Mouse (Mus musculus) layer of hippocampus, adult 18-20 months (tissue): ENCODE measurements around the gene Lrrc7. TPM values are rescaled to one million over a fixed set of nuclear protein-coding genes. Genes with fewer than 3 reads are reported as not detected.

ENCODE experiments used
- DNase-seq, 2 experiments: peaks; one replicate each; pipeline ENCODE4 v3.0.0; 2022; ENCODE audit warnings: low spot score in 2 of 2
- total RNA-seq, 2 experiments: library from RNA; stranded (reverse); gene quantifications; 2 replicates each; pipeline ENCODE4 v1.2.3; 2021

The Lrrc7 gene
- total RNA-seq, 2 experiments from 2014 or later = 102 to 112 TPM

DNA sequence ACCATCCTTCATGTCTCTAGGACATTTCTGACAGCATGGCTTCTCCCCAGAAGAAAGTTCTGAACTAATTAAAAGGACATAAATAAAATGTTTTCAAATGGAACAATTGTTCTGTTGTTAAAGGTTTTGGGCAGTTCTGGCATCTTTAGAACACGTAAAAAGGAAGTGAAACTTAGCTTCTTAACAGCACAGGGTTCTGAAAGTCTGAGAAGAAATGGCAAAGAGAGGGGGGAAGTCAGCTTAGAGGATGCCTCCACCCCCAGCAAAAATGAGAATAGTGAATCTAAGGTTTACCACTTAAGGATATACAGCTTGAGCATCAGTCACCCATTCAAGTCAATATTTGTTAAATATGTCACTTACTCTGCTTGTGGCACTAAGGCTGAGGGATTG is 484.6 kb downstream of the Lrrc7 start:
- DNase-seq = no peak

- DNase-seq = no peak
Observed at GRCm38 (mm10) chr3:158076685-158077379, 485.2 kb downstream of the Lrrc7 start.

DNA sequence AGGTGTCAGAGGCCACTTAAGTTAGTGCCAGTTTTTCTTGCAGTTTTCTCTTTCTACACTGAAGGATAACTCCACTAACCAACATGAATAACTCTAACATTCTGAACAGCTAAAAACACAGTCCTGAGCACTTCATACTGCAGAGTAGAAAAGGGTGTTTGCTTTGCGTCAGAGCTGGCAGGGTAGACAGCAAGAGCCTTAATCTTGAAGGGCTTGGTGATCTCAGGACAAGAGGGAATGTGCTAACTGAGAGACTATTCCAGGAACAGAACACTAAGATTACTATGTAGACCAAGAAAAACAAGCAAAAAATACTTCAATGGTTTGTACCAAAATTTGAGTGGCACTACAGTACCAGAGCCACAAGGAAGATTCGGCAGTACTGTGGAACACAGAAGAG is 487.0 kb downstream of the Lrrc7 start:
- DNase-seq = no peak

GRCm38 (mm10) chr3:158068613-158069263 is 493.3 kb downstream of the Lrrc7 start:
- DNase-seq = no peak

GRCm38 (mm10) chr3:158067916-158068315 is 494.1 kb downstream of the Lrrc7 start:
- no peak for DNase-seq

- no peak for DNase-seq
Observed at GRCm38 (mm10) chr3:158065256-158065655, 496.8 kb downstream of the Lrrc7 start.

GRCm38 (mm10) chr3:158061811-158062523 is 500.1 kb downstream of the Lrrc7 start:
- DNase-seq = no peak

DNA sequence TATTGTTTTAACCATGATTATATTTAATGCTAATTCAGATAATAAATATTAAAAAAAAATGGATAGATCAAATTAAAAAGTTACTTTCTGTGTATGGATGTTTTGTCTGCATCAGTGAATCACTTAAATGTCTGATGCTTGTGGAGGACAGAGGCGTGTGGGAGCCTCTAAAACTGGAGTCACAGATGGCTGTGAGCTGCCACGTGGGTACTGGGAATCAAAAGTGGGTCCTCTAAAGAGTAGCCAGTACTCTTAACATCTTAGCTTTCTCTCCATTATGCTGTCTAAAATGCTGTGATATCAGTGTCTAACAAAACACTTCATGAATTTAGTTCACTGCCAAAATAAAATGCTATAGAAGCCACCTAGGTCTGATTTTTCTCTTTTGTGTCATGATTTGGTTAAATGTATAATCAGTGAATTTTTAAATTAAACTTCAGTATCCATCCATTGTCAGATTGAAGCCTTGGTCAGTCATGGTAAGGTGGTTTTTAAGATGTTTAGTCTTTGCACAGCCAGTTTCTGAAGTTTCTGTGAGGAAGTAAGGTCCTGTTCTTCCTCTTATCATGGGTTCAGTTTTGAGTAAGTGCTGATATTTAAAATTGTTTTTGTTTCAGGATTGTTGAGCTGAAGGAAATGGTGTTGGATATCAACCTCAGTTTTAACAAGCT is 501.3 kb downstream of the Lrrc7 start:
- DNase-seq = no peak

GRCm38 (mm10) chr3:158049508-158049907 is 512.5 kb downstream of the Lrrc7 start:
- no peak for DNase-seq

- no peak for DNase-seq
Observed at GRCm38 (mm10) chr3:158040755-158041154, 521.3 kb downstream of the Lrrc7 start.

DNA sequence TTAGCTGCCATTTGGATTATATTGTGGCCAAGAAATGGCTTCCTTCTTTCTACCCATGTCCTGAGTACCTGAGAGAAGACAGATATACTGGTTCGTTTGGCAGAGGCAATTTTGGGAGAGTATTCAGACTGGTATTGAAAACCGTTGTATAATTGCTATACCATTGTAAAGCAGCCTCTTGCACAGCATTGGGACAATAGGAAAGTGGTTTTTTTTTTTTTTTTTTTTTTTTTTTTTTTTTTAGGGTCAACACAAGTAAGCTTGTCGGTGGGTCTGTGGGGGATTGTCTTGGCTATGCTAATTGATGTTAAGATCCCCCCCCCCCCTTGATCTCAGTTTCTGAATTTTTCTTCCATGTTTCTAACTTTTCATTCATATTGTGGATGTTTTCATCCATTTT is 523.9 kb downstream of the Lrrc7 start:
- no peak for DNase-seq

GRCm38 (mm10) chr3:158036329-158036988 is 525.6 kb downstream of the Lrrc7 start, which contains the start of the genes Srsf11 and Lrrc40:
TSS of gene Srsf11 (minus strand) at chr3:158036639.
TSS of gene Lrrc40 (plus strand) at chr3:158036662.
- peak; percentile 92 to 97 for DNase-seq

DNA sequence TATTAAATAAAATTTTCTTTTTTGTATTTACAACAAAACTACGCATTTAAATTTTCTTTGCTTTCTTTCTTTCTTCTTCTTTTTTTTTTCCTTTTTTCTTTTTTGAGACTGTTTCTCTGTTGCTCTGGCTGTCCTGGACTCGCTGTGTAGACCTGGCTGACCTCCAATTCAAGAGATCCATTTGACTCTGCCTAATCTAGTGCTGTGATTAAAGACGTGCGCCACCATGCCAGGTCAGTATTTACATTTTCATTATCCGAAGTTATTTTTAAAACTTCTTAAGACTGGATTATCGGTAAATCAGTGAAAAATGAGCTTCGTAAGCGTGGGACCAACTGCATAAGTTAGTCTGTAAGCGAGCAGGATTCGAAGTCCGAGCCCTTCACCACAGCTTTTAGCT is 526.2 kb downstream of the Lrrc7 start:
- DNase-seq = no peak
